Mouse (Mus musculus): ENCODE data around the gene Parvb. TPM values are rescaled to one million over a fixed set of nuclear protein-coding genes. Genes with fewer than 3 reads are reported as not detected.

Gene Parvb
- polyA plus RNA-seq, 1 experiment from 2014 or later, result 3.7 TPM

DNA sequence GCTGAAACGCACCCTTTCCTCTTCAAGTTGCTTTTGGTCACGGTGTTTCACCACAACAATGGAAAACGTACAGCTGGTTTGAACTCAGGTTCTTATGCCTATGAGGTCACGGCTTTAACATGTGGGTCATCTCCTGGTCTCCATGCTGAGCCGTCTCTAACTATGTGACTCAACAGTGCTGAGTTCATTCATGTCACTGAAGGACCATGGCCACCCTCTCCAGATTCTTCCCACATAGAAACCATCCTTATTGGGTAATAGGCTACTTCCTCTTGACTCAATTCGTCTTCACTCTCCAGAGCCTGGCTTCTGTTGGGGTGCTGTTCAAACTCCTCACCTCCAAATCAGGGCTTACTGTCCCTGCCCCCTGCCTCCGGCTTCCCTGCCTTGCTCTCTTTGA, 119.5 kb downstream of the Parvb start:
- Histone ChIP-seq H3K4me3 (no peak overlapping the region), H3K9me3 (no peaks in the 10 kb centered on the region; the same call in 1 of the 2 replicates), H3K36me3 (no peaks in the 10 kb centered on the region), H3K4me2 (no peak overlapping the region), H3K27me3 (no peaks in the 10 kb centered on the region), H3K27ac (replicated peaks) (no peak overlapping the region), H3K9ac (no peak overlapping the region), H3K4me1 (replicated peaks) (peaks cover 19% of the 10 kb centered on the region)
- ATAC-seq (ENCODE audit: low FRiP score, low read depth), result no peak
- WGBS, result 78% methylated on average over 7 of the region's 7 CpGs

DNA sequence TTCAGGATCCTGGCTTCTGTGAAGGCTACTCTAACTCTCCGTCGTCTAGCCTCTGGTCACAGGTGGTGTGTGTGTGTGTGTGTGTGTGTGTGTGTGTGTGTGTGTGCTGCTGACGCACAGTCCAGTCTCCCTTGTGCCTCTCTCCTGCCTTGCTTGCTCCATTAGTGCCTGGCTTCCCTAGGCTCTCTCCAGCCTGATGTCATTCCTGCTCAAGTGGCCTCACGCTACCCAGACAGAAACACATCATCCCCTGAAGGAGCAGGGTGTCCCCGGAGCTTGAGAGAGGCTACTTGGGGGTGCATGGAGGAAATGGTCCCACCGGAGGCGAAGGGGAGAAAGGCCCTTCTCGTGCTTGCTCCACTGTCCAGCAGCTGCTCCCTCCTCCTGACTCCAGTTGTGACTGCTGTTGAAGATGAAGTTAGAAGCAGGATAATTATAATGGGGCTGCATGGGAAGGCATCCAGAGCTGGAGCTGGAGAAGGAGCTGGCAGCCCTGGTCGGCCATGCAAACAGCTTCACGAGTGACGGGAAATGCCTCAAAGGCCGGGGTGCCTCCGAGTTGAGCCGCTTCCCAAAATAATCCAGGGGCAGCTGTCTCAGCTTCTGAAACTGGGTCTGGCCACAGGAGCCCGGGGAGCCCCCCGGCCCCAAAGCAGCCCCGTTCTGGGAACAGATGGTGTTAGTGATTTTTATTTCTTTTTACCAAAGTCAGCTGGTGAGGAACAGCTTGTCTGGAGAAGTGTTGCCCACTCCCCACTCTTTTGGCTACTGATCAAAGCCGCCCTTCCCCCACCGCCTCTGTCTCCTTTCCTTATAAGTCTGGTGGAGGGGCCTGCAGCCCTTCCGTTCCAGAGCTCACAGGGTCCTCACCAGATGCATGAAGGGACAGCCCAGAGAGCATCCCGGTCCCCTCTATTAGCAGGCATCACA, 120.3 kb downstream of the Parvb start:
- ATAC-seq (ENCODE audit: low FRiP score, low read depth), result peak; percentile 35; the same call in 1 of the 2 replicates
- 63% methylated on average over 21 of the region's 21 CpGs for WGBS
- Histone ChIP-seq H3K4me2 (no peak overlapping the region), H3K4me3 (no peak overlapping the region), H3K27me3 (no peaks in the 10 kb centered on the region), H3K27ac (replicated peaks) (peak overlapping the region; percentile 22; the same call in 1 of the 2 replicates), H3K36me3 (no peaks in the 10 kb centered on the region), H3K9ac (no peak overlapping the region), H3K4me1 (replicated peaks) (peaks cover 19% of the 10 kb centered on the region), H3K9me3 (no peaks in the 10 kb centered on the region; the same call in 1 of the 2 replicates)

- Histone ChIP-seq H3K4me3 (no peak overlapping the region), H3K4me1 (replicated peaks) (peaks cover 21% of the 10 kb centered on the region), H3K36me3 (no peaks in the 10 kb centered on the region), H3K27me3 (no peaks in the 10 kb centered on the region), H3K27ac (replicated peaks) (no peak overlapping the region), H3K9me3 (no peaks in the 10 kb centered on the region; the same call in 1 of the 2 replicates), H3K9ac (no peak overlapping the region), H3K4me2 (no peak overlapping the region)
- WGBS, result 87% methylated on average over 5 of the region's 5 CpGs
- ATAC-seq (ENCODE audit: low FRiP score, low read depth), result no peak
Observed at GRCm38 (mm10) chr15:84355081-84355480, 123.2 kb downstream of the Parvb start.

- Histone ChIP-seq H3K36me3 (no peaks in the 10 kb centered on the region), H3K27me3 (no peaks in the 10 kb centered on the region), H3K27ac (replicated peaks) (no peak overlapping the region), H3K4me3 (no peak overlapping the region), H3K4me1 (replicated peaks) (peaks cover 20% of the 10 kb centered on the region), H3K9ac (no peak overlapping the region), H3K9me3 (no peaks in the 10 kb centered on the region), H3K4me2 (no peak overlapping the region)
- no peak for ATAC-seq (ENCODE audit: low FRiP score, low read depth)
- WGBS, result 78% methylated on average over 3 of the region's 3 CpGs
Observed at GRCm38 (mm10) chr15:84364746-84365145, 132.9 kb downstream of the Parvb start.

Other genes with a start within 250 kb of the Parvb start
- gene Efcab6, start 166.7 kb upstream of the Parvb start, polyA plus RNA-seq (2015; fragmentation: Nextera tagmentation; extraction: Ambion mirVana), result 0.45 and 0.52 TPM in 2 replicates
- gene Sult4a1, start 126.3 kb upstream of the Parvb start, polyA plus RNA-seq (2015; fragmentation: Nextera tagmentation; extraction: Ambion mirVana), result 109 and 120 TPM in 2 replicates
- not detected in 2 replicates for gene Pnpla5, start 108.9 kb upstream of the Parvb start, polyA plus RNA-seq (2015; fragmentation: Nextera tagmentation; extraction: Ambion mirVana)
- gene Pnpla3, start 64.2 kb upstream of the Parvb start, polyA plus RNA-seq (2015; fragmentation: Nextera tagmentation; extraction: Ambion mirVana), result 5.0 and 6.6 TPM in 2 replicates
- 85.9 and 88.6 TPM in 2 replicates for gene Samm50, start 39.8 kb upstream of the Parvb start, polyA plus RNA-seq (2015; fragmentation: Nextera tagmentation; extraction: Ambion mirVana)
- 1.0 and 1.8 TPM in 2 replicates for gene Parvg, start 92.0 kb downstream of the Parvb start, polyA plus RNA-seq (2015; fragmentation: Nextera tagmentation; extraction: Ambion mirVana)
- gene Shisal1, start 215.1 kb downstream of the Parvb start, polyA plus RNA-seq (2015; fragmentation: Nextera tagmentation; extraction: Ambion mirVana), result 14.1 and 15.7 TPM in 2 replicates

Data from hindbrain, embryonic 15.5 days (tissue).